Mouse (Mus musculus): Measurements from ENCODE around the gene Vmn2r91. TPM values are rescaled to one million over a fixed set of nuclear protein-coding genes. Genes with fewer than 3 reads are reported as not detected.
"Not testable (repeated sequence)": the region's sequence is repeated elsewhere in the genome, so short reads cannot be mapped to it uniquely, and the experiment has no call there.

Vmn2r91 gene
- not detected for total RNA-seq (2021)

- intact Hi-C loops (cut with DNase I); DNase-seq: not testable (repeated sequence)
These were observed at the start of gene Vmn2r91 for GRCm38 (mm10) chr17:18084716-18085115. Vmn2r91 (plus strand) TSS chr17:18085016.

DNA sequence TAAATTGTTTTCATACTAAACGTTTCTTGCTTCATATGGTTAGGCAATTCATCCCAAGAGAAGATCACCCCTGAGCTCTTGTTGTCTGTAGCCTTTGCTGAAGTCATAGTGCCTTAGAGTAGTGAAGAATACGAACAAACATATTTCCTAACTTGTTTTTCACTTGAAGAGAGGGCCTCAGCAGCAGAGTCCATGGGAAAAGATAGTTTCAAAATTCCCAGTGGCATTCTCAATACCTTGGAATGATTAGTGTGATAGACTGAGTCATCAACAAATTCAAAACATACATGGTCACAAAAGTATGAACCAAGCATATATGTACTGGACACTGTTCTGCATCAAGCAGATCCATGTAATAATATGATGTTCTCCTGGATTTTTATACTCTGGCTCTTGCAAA, 35.7 kb upstream of the Vmn2r91 start, which contains the start of gene Vmn2r124:
TSS of gene Vmn2r124 (plus strand) at position 301 of the 400 bp plus-strand sequence.
- no peak for DNase-seq
- intact Hi-C loops (cut with DNase I) = no loop called here

DNA sequence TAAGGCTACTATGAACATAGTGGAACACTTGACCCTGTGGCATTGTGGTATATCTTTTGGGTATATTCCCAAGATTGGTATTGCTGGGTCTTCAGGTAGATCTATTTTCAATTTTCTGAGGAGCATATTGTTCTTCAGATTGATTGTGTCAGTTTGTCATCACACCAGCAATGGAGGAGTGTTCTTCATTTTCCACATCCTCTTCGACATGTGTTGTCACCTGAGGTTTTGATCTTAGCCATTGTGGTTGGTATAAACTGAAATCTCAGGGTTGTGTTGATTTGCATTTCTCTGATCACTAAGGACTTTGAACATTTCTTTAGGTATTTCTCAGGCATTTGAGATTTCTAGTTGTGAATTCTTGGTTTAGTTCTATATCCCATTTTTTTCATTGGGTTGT, 10.8 kb downstream of the Vmn2r91 start:
- intact Hi-C loops (cut with DNase I); DNase-seq: not testable (repeated sequence)

- intact Hi-C loops (cut with DNase I) = loop anchor here (5.0 kb wide), 1 partner anchor 70 kb away; no protein-coding TSS in a partner anchor
- DNase-seq = not testable (repeated sequence)
These were observed 17.4 kb downstream of the Vmn2r91 start for GRCm38 (mm10) chr17:18102265-18102664.

DNA sequence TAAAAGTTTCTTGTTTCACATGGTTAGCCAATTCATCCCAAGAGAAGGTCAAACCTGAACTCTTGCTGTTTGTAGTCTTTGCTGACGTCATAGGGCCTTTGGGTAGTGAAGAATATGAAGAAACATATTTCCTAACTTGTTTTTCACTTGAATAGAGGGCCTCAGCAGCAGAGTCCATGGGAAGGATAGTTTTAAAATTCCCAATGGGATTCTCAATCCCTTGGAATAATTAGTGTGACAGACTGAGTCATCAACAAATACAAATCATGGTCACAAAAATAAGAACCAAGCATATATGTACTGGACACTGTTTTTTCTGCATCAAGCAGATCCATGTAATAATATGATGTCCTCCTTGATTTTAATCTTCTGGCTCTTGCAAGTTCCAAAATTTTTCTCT, 66.8 kb downstream of the Vmn2r91 start, which contains the start of gene Vmn2r92:
TSS of gene Vmn2r92 (plus strand) at position 301 of the 400 bp plus-strand sequence.
- intact Hi-C loops (cut with DNase I); DNase-seq: not testable (repeated sequence)

DNA sequence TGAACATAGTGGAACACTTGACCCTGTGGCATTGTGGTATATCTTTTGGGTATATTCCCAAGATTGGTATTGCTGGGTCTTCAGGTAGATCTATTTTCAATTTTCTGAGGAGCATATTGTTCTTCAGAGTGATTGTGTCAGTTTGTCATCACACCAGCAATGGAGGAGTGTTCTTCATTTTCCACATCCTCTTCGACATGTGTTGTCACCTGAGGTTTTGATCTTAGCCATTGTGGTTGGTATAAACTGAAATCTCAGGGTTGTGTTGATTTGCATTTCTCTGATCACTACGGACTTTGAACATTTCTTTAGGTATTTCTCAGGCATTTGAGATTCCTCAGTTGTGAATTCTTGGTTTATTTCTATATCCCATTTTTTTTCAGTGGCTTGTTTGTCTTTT, 76.4 kb downstream of the Vmn2r91 start:
- DNase-seq; intact Hi-C loops (cut with DNase I): not testable (repeated sequence)

Other genes with a start within 250 kb of the Vmn2r91 start
- under 1 TPM in 1 of 2 experiments, not detected in 1; 0.42 TPM for gene Has1, start 229.8 kb upstream of the Vmn2r91 start, total RNA-seq (2021)
- gene Fpr1, start 201.1 kb upstream of the Vmn2r91 start, total RNA-seq (2021) = under 1 TPM in 1 of 2 experiments, not detected in 1; 0.19 TPM
- not detected for gene Fpr2, start 197.2 kb upstream of the Vmn2r91 start, total RNA-seq (2021)
- gene Fpr3, start 197.2 kb upstream of the Vmn2r91 start, total RNA-seq (2021) = not detected
- gene Fpr-rs4, start 63.3 kb upstream of the Vmn2r91 start, total RNA-seq (2021) = not detected
- gene Vmn2r124, start 35.6 kb upstream of the Vmn2r91 start, total RNA-seq (2021) = not detected
- not detected for gene Vmn2r92, start 66.9 kb downstream of the Vmn2r91 start, total RNA-seq (2021)
- gene Vmn2r94, start 192.7 kb downstream of the Vmn2r91 start, total RNA-seq (2021) = not detected
- gene Vmn2r93, start 213.1 kb downstream of the Vmn2r91 start, total RNA-seq (2021) = not detected